Mouse (Mus musculus) ZHBTc4 (cell line): Measurements from ENCODE around the gene Cdk11b.

Experiments used
- DNase-seq: peaks from one replicate; pipeline ENCODE4 v3.0.0-alpha.2; 2011; ENCODE audit warnings: low read depth, low spot score

Cdk11b gene

GRCm38 (mm10) chr4:155624338-155625291 lies at the start of gene Cdk11b:
Gene Cdk11b (plus strand): TSS chr4:155624854.
- DNase-seq = peak; percentile 100

- DNase-seq = no peak
Observed at GRCm38 (mm10) chr4:155574931-155575330, 49.7 kb upstream of the Cdk11b start.

GRCm38 (mm10) chr4:155575521-155575920 lies 49.1 kb upstream of the Cdk11b start:
- peak; percentile 43 for DNase-seq

GRCm38 (mm10) chr4:155577132-155577531 lies 47.5 kb upstream of the Cdk11b start:
- DNase-seq = no peak

GRCm38 (mm10) chr4:155577741-155578140 lies 46.9 kb upstream of the Cdk11b start:
- DNase-seq = no peak

GRCm38 (mm10) chr4:155578336-155579125 lies 46.1 kb upstream of the Cdk11b start:
- DNase-seq = no peak

GRCm38 (mm10) chr4:155580420-155580819 lies 44.2 kb upstream of the Cdk11b start:
- peak; percentile 56 for DNase-seq

- DNase-seq = no peak
Observed at GRCm38 (mm10) chr4:155582279-155582905, 42.3 kb upstream of the Cdk11b start.

- no peak for DNase-seq
Observed at GRCm38 (mm10) chr4:155589356-155589755, 35.3 kb upstream of the Cdk11b start.

GRCm38 (mm10) chr4:155591012-155591719 lies 33.5 kb upstream of the Cdk11b start:
- no peak for DNase-seq

- no peak for DNase-seq
Observed at GRCm38 (mm10) chr4:155593780-155594179, 30.9 kb upstream of the Cdk11b start.

- DNase-seq = no peak
Observed at GRCm38 (mm10) chr4:155595777-155596176, 28.9 kb upstream of the Cdk11b start.

GRCm38 (mm10) chr4:155596606-155597005 lies 28.0 kb upstream of the Cdk11b start:
- no peak for DNase-seq

GRCm38 (mm10) chr4:155598536-155598935 lies 26.1 kb upstream of the Cdk11b start:
- DNase-seq = peak; percentile 54

- DNase-seq = no peak
Observed at GRCm38 (mm10) chr4:155599901-155600825, 24.5 kb upstream of the Cdk11b start.

- DNase-seq = peak; percentile 98
Observed at GRCm38 (mm10) chr4:155601091-155601996, 23.3 kb upstream of the Cdk11b start, which contains the start of gene Slc35e2. Gene Slc35e2 (plus strand): TSS chr4:155601416.

- DNase-seq = no peak
Observed at GRCm38 (mm10) chr4:155601997-155602456, 22.6 kb upstream of the Cdk11b start.

GRCm38 (mm10) chr4:155602753-155603152 lies 21.9 kb upstream of the Cdk11b start:
- DNase-seq = no peak

- DNase-seq = no peak
Observed at GRCm38 (mm10) chr4:155603801-155604200, 20.9 kb upstream of the Cdk11b start.
